Mouse (Mus musculus) forebrain, embryonic 15.5 days (tissue): ENCODE measurements at regions not wholly inside any gene's neighbourhood (a gene's known extent, or its start where the extent isn't known, plus 50 kb on each side); places are given as distances from the start of the nearest gene placed in this dataset.
A peak's percentile ranks its signal among the peaks of the same experiment; 100 is the strongest.

ENCODE experiments used
- ATAC-seq: fragments of 200-750 bp; cut with Nextera tagmentation; replicated peaks from 2 replicates; pipeline ENCODE4 v1.8.0; 2017; ENCODE audit warnings: mild to moderate bottlenecking, moderate TSS enrichment, moderate library complexity
- H3K27ac ChIP-seq: fragments of 300-500 bp; sonication (generic); replicated peaks from 2 replicates; pipeline ENCODE4 v1.5.1; 2015; ENCODE audit warnings: mild to moderate bottlenecking, inconsistent platforms
- H3K27me3 ChIP-seq: fragments of 300-500 bp; sonication (generic); 2 replicates; pipeline ENCODE4 v1.6.1; 2015; ENCODE audit warnings: inconsistent platforms
- H3K36me3 ChIP-seq: fragments of 300-500 bp; sonication (generic); 2 replicates; pipeline ENCODE4 v1.6.1; 2015; ENCODE audit warnings: mild to moderate bottlenecking, inconsistent platforms
- H3K4me1 ChIP-seq: fragments of 300-500 bp; sonication (generic); 2 replicates; pipeline ENCODE4 v1.6.1; 2015; ENCODE audit warnings: inconsistent platforms
- H3K4me2 ChIP-seq: fragments of 300-500 bp; sonication (generic); replicated peaks from 2 replicates; pipeline ENCODE4 v1.6.1; 2015; ENCODE audit warnings: mild to moderate bottlenecking, inconsistent platforms
- H3K4me3 ChIP-seq: fragments of 300-500 bp; sonication (generic); 2 replicates; pipeline ENCODE4 v1.5.1; 2015; ENCODE audit warnings: mild to moderate bottlenecking, inconsistent platforms
- H3K9ac ChIP-seq: fragments of 300-500 bp; sonication (generic); replicated peaks from 2 replicates; pipeline ENCODE4 v1.6.1; 2015; ENCODE audit warnings: mild to moderate bottlenecking, inconsistent platforms
- H3K9me3 ChIP-seq: fragments of 300-500 bp; sonication (generic); 2 replicates; pipeline ENCODE4 v1.6.1; 2016; ENCODE audit warnings: inconsistent platforms
- WGBS: fragments of 180-500 bp; shearing (Covaris S2); methylation state at CpG from one replicate; pipeline ENCODE4 v1.1.7; 2015; ENCODE audit warnings: mixed read lengths; 5-methylcytosine and 5-hydroxymethylcytosine counted together

GRCm38 (mm10) chr2:48564170-48564569 lies 249.7 kb upstream of the Acvr2a start:
- Histone ChIP-seq H3K4me2 (no peak overlapping the region), H3K36me3 (no peaks in the 10 kb centered on the region), H3K4me1 (0 out of 2 replicates have a peak, but pooled peaks cover 7% of the 10 kb centered on the region), H3K9ac (no peak overlapping the region), H3K4me3 (no peak overlapping the region), H3K27me3 (no peaks in the 10 kb centered on the region), H3K9me3 (no peaks in the 10 kb centered on the region), H3K27ac (no peak overlapping the region)
- WGBS, result 77% methylated on average over 4 of the region's 4 CpGs
- peak; percentile 48; the same call in 1 of the 2 replicates for ATAC-seq

GRCm38 (mm10) chr2:48567871-48568270 lies 246.0 kb upstream of the Acvr2a start:
- Histone ChIP-seq H3K4me2 (no peak overlapping the region), H3K9me3 (no peaks in the 10 kb centered on the region), H3K9ac (no peak overlapping the region), H3K4me1 (0 out of 2 replicates have a peak, but pooled peaks cover 7% of the 10 kb centered on the region), H3K27me3 (no peaks in the 10 kb centered on the region), H3K36me3 (no peaks in the 10 kb centered on the region), H3K27ac (no peak overlapping the region), H3K4me3 (no peak overlapping the region)
- WGBS, result 22% methylated on average over 6 of the region's 6 CpGs
- ATAC-seq, result no peak

GRCm38 (mm10) chr2:48586162-48586830 lies 227.6 kb upstream of the Acvr2a start:
- H3K36me3 ChIP-seq, result no peaks in the 10 kb centered on the region
- 14% methylated on average over 7 of the region's 7 CpGs for WGBS
- H3K27ac ChIP-seq, result peak overlapping the region; percentile 11; the same call in 1 of the 2 replicates
- H3K4me3 ChIP-seq, result no peak overlapping the region
- H3K27me3 ChIP-seq, result no peaks in the 10 kb centered on the region
- H3K9me3 ChIP-seq, result no peaks in the 10 kb centered on the region
- no peak overlapping the region for H3K9ac ChIP-seq
- H3K4me1 ChIP-seq, result peaks cover 12% of the 10 kb centered on the region
- peak; percentile 84 for ATAC-seq
- 0 out of 2 replicates have a peak overlapping the region, but pooled peaks have one; percentile 7 for H3K4me2 ChIP-seq

- WGBS, result 40% methylated on average over 4 of the region's 4 CpGs
- Histone ChIP-seq H3K4me1 (peaks cover 12% of the 10 kb centered on the region), H3K27me3 (no peaks in the 10 kb centered on the region), H3K4me3 (no peak overlapping the region), H3K9ac (no peak overlapping the region), H3K36me3 (no peaks in the 10 kb centered on the region), H3K9me3 (no peaks in the 10 kb centered on the region), H3K4me2 (0 out of 2 replicates have a peak overlapping the region, but pooled peaks have one; percentile 7), H3K27ac (peak overlapping the region; percentile 11; the same call in 1 of the 2 replicates)
- ATAC-seq, result peak; percentile 38; the same call in 1 of the 2 replicates
Measured at GRCm38 (mm10) chr2:48586831-48587169, 227.1 kb upstream of the Acvr2a start.

- H3K9ac ChIP-seq, result no peak overlapping the region
- ATAC-seq, result no peak
- no peaks in the 10 kb centered on the region for H3K36me3 ChIP-seq
- no peaks in the 10 kb centered on the region for H3K27me3 ChIP-seq
- H3K4me2 ChIP-seq, result no peak overlapping the region
- no peaks in the 10 kb centered on the region for H3K9me3 ChIP-seq
- H3K4me3 ChIP-seq, result no peak overlapping the region
- H3K4me1 ChIP-seq, result peaks cover 12% of the 10 kb centered on the region
- no peak overlapping the region for H3K27ac ChIP-seq
Measured at GRCm38 (mm10) chr2:48589709-48590108, 224.2 kb upstream of the Acvr2a start.

- no peaks in the 10 kb centered on the region for H3K36me3 ChIP-seq
- H3K4me2 ChIP-seq, result no peak overlapping the region
- H3K9ac ChIP-seq, result no peak overlapping the region
- no peak overlapping the region for H3K4me3 ChIP-seq
- WGBS, result 38% methylated on average over 5 of the region's 5 CpGs
- H3K27me3 ChIP-seq, result no peaks in the 10 kb centered on the region
- H3K4me1 ChIP-seq, result peaks cover 3% of the 10 kb centered on the region; the same call in 1 of the 2 replicates
- no peak for ATAC-seq
- no peak overlapping the region for H3K27ac ChIP-seq
- no peaks in the 10 kb centered on the region for H3K9me3 ChIP-seq
Measured at GRCm38 (mm10) chr2:48597793-48598583, 215.9 kb upstream of the Acvr2a start.

GRCm38 (mm10) chr2:48599367-48599766 lies 214.5 kb upstream of the Acvr2a start:
- no peak for ATAC-seq
- H3K4me1 ChIP-seq, result peaks cover 3% of the 10 kb centered on the region; the same call in 1 of the 2 replicates
- no peak overlapping the region for H3K27ac ChIP-seq
- no peaks in the 10 kb centered on the region for H3K27me3 ChIP-seq
- no peak overlapping the region for H3K4me2 ChIP-seq
- 35% methylated on average over 5 of the region's 5 CpGs for WGBS
- no peaks in the 10 kb centered on the region for H3K9me3 ChIP-seq
- no peak overlapping the region for H3K9ac ChIP-seq
- H3K4me3 ChIP-seq, result no peak overlapping the region
- no peaks in the 10 kb centered on the region for H3K36me3 ChIP-seq

GRCm38 (mm10) chr2:48601855-48602254 lies 212.1 kb upstream of the Acvr2a start:
- H3K27me3 ChIP-seq, result no peaks in the 10 kb centered on the region
- H3K4me3 ChIP-seq, result no peak overlapping the region
- no peak overlapping the region for H3K27ac ChIP-seq
- H3K4me1 ChIP-seq, result peaks cover 3% of the 10 kb centered on the region; the same call in 1 of the 2 replicates
- H3K4me2 ChIP-seq, result no peak overlapping the region
- no peaks in the 10 kb centered on the region for H3K9me3 ChIP-seq
- H3K9ac ChIP-seq, result no peak overlapping the region
- WGBS, result 59% methylated on average over 8 of the region's 8 CpGs
- no peak for ATAC-seq
- no peaks in the 10 kb centered on the region for H3K36me3 ChIP-seq

GRCm38 (mm10) chr2:48609466-48609865 lies 204.4 kb upstream of the Acvr2a start:
- no peaks in the 10 kb centered on the region for H3K9me3 ChIP-seq
- 83% methylated on average over 3 of the region's 3 CpGs for WGBS

GRCm38 (mm10) chr2:48612251-48612650 lies 201.7 kb upstream of the Acvr2a start:
- no peak overlapping the region for H3K4me2 ChIP-seq
- no peak overlapping the region for H3K9ac ChIP-seq
- H3K36me3 ChIP-seq, result no peaks in the 10 kb centered on the region
- WGBS, result 30% methylated on average over 3 of the region's 3 CpGs
- no peak for ATAC-seq
- no peak overlapping the region for H3K27ac ChIP-seq
- no peaks in the 10 kb centered on the region for H3K9me3 ChIP-seq
- H3K27me3 ChIP-seq, result no peaks in the 10 kb centered on the region
- H3K4me3 ChIP-seq, result no peak overlapping the region
- H3K4me1 ChIP-seq, result peaks cover 6% of the 10 kb centered on the region; the same call in 1 of the 2 replicates

More at GRCm38 (mm10) chr2:48609466-48609865, 204.4 kb upstream of the Acvr2a start:
- no peak overlapping the region for H3K9ac ChIP-seq
- H3K4me3 ChIP-seq, result no peak overlapping the region
- H3K27ac ChIP-seq, result no peak overlapping the region
- H3K27me3 ChIP-seq, result no peaks in the 10 kb centered on the region
- H3K36me3 ChIP-seq, result no peaks in the 10 kb centered on the region
- H3K4me2 ChIP-seq, result no peak overlapping the region
- H3K4me1 ChIP-seq, result 0 out of 2 replicates have a peak, but pooled peaks cover 6% of the 10 kb centered on the region
- ATAC-seq, result no peak; the same call in 1 of the 2 replicates

GRCm38 (mm10) chr2:48617141-48617699 lies 196.7 kb upstream of the Acvr2a start:
- H3K9ac ChIP-seq, result no peak overlapping the region
- peaks cover 9% of the 10 kb centered on the region; the same call in 1 of the 2 replicates for H3K4me1 ChIP-seq
- H3K27me3 ChIP-seq, result no peaks in the 10 kb centered on the region
- no peak overlapping the region for H3K27ac ChIP-seq
- no peak overlapping the region for H3K4me2 ChIP-seq
- no peak for ATAC-seq
- no peaks in the 10 kb centered on the region for H3K36me3 ChIP-seq
- WGBS, result 12% methylated on average over 3 of the region's 3 CpGs
- H3K4me3 ChIP-seq, result no peak overlapping the region
- H3K9me3 ChIP-seq, result no peaks in the 10 kb centered on the region

- no peaks in the 10 kb centered on the region for H3K36me3 ChIP-seq
- WGBS, result 69% methylated on average over 5 of the region's 5 CpGs
- H3K9ac ChIP-seq, result no peak overlapping the region
- ATAC-seq, result no peak
- H3K4me1 ChIP-seq, result peaks cover 8% of the 10 kb centered on the region; the same call in 1 of the 2 replicates
- no peaks in the 10 kb centered on the region for H3K9me3 ChIP-seq
- no peak overlapping the region for H3K4me3 ChIP-seq
- H3K27ac ChIP-seq, result no peak overlapping the region
- H3K4me2 ChIP-seq, result no peak overlapping the region
- no peaks in the 10 kb centered on the region for H3K27me3 ChIP-seq
Measured at GRCm38 (mm10) chr2:48619042-48619441, 194.9 kb upstream of the Acvr2a start.
